Mouse (Mus musculus) brain, adult 2 months (tissue): Measurements from ENCODE around the gene Naa16.

Experiments used
- DNase-seq: peaks from one replicate; pipeline ENCODE4 v3.0.0; 2011; ENCODE audit warnings: low read depth, low spot score

Gene Naa16

GRCm38 (mm10) chr14:79298314-79298992 is 92.1 kb downstream of the Naa16 start:
- no peak for DNase-seq

- no peak for DNase-seq
Measured at GRCm38 (mm10) chr14:79296836-79297235, 93.7 kb downstream of the Naa16 start.

GRCm38 (mm10) chr14:79296201-79296600 is 94.4 kb downstream of the Naa16 start:
- DNase-seq: no peak

- no peak for DNase-seq
Measured at GRCm38 (mm10) chr14:79295579-79295978, 95.0 kb downstream of the Naa16 start.

GRCm38 (mm10) chr14:79294950-79295349 is 95.6 kb downstream of the Naa16 start:
- no peak for DNase-seq

GRCm38 (mm10) chr14:79294051-79294814 is 96.3 kb downstream of the Naa16 start:
- DNase-seq: no peak

- peak; percentile 24 for DNase-seq
Measured at GRCm38 (mm10) chr14:79293119-79293780, 97.3 kb downstream of the Naa16 start.

GRCm38 (mm10) chr14:79291629-79292028 is 98.9 kb downstream of the Naa16 start:
- DNase-seq: no peak

GRCm38 (mm10) chr14:79290683-79291425 is 99.7 kb downstream of the Naa16 start:
- DNase-seq: no peak

GRCm38 (mm10) chr14:79289909-79290308 is 100.7 kb downstream of the Naa16 start:
- no peak for DNase-seq

GRCm38 (mm10) chr14:79288280-79288679 is 102.3 kb downstream of the Naa16 start:
- DNase-seq: no peak

- no peak for DNase-seq
Measured at GRCm38 (mm10) chr14:79287251-79287863, 103.2 kb downstream of the Naa16 start.

- DNase-seq: no peak
Measured at GRCm38 (mm10) chr14:79285549-79285948, 105.0 kb downstream of the Naa16 start.

GRCm38 (mm10) chr14:79284616-79285015 is 106.0 kb downstream of the Naa16 start:
- no peak for DNase-seq

GRCm38 (mm10) chr14:79283952-79284351 is 106.6 kb downstream of the Naa16 start:
- DNase-seq: peak; percentile 56

- DNase-seq: no peak
Measured at GRCm38 (mm10) chr14:79281894-79282553, 108.6 kb downstream of the Naa16 start.

GRCm38 (mm10) chr14:79280456-79280855 is 110.1 kb downstream of the Naa16 start:
- DNase-seq: no peak

- no peak for DNase-seq
Measured at GRCm38 (mm10) chr14:79279494-79279893, 111.1 kb downstream of the Naa16 start.

GRCm38 (mm10) chr14:79278927-79279326 is 111.7 kb downstream of the Naa16 start:
- no peak for DNase-seq

GRCm38 (mm10) chr14:79277922-79278321 is 112.7 kb downstream of the Naa16 start:
- no peak for DNase-seq

- no peak for DNase-seq
Measured at GRCm38 (mm10) chr14:79275870-79276395, 114.6 kb downstream of the Naa16 start.
